Mouse (Mus musculus) cerebellum, postnatal 14 days (tissue): ENCODE data around the gene Anp32e.
"Not testable (repeated sequence)": the region's sequence is repeated elsewhere in the genome, so short reads cannot be mapped to it uniquely, and the experiment has no call there.

Experiments used
- DNase-seq, 2 experiments: peaks; one replicate each; pipeline ENCODE4 v3.0.0; 2021; ENCODE audit warnings: mixed read lengths in 2 of 2

Anp32e gene

DNA sequence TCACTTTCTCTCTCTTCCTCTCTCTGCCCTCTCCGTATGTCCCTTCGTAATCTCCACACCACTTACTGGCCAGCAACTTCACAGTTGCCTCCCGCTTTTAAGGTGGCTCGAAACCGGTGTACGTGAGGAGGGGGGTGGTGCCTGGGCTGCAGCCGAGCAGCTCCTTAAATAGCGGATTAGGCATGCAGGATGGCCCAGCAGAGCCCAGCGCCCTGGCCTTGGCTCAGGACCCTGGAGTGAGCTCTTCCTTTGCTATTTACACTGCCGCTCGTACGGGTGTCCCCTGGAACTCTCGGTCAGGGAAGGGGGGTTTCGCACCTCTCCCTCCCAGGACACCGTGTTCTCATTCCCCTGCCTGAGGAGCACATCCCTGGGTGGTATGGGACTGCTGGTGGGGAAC is 24.5 kb upstream of the Anp32e start, which contains the start of gene Car14:
TSS of gene Car14 (minus strand) at position 124 of the 400 bp plus-strand sequence.
- DNase-seq, result peak in 1 of 2 experiments; percentile 26

GRCm38 (mm10) chr3:95905146-95905939 is 23.7 kb upstream of the Anp32e start:
- DNase-seq, result peak in 1 of 2 experiments; percentile 43

DNA sequence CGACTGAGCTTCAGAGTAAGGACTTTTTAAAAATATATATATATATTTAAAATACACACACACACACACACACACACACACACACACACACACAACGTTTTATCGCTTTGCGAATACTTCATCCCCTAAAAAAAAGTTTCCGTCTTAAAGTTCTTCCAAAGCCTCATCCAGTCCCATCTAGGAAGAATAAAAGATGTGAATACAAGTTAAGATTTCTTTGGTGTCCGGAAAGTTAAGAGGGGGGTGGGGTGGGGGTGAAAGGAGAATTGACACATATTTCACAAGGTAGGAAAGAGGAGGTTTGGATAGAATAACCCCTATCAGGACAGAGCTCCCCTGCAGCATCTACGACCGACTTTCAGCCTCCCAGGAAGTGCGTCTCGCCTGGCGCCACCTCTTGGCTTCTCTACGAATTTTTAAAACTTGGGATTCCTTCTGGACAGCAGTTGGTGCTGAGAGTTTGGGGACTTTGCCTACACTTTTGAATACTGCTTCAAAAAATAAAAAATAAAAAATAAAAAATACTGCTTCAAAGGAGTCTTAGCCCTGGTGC is 23.0 kb upstream of the Anp32e start:
- peak; percentile 45 to 55 for DNase-seq

DNA sequence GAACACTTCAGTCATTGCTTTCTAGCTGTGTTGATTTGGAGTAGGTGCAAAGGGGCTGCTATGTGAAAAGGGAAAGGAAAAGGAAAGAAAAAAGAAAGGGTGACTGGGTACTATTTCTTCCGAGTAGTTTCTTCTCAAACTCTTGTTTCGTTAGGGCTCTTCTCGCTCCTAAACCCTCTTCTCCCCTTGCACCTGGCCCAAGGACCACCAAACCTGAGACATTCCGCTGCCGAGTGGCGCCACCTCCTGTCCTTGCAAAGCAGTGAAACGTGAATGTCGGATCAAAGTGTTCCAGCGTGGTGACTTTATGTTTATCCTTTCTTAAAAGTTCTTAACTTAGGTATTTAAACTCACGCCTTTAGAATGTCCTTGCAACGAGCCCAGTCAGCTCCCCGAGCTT is 22.2 kb upstream of the Anp32e start:
- peak; percentile 67 to 77 for DNase-seq

- DNase-seq, result no peak
Observed at GRCm38 (mm10) chr3:95907613-95908012, 21.4 kb upstream of the Anp32e start.

GRCm38 (mm10) chr3:95914706-95915105 is 14.3 kb upstream of the Anp32e start:
- DNase-seq, result no peak

DNA sequence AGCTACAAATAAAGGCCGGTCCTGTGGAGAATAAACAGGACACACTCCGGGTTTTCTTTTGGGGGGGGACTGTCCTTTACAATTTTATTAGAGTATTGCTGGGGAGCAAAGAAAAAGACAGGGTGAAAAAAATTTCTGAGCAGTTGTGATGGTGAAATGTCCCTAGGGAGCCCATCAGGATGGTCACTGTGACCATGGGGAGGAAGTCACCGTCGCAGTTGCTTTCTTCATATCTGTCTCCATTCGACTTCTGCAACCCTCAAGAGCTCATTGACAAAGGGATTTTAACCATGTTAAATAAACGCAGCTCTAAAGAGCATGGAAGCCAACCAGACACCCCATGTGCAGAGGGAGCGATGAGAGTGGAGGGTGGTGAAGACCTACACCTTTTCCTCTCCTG is 12.3 kb upstream of the Anp32e start:
- DNase-seq, result no peak

- DNase-seq, result not testable (repeated sequence)
Observed at GRCm38 (mm10) chr3:95920532-95920931, 8.5 kb upstream of the Anp32e start.

GRCm38 (mm10) chr3:95923429-95923828 is 5.6 kb upstream of the Anp32e start:
- DNase-seq, result not testable (repeated sequence)

GRCm38 (mm10) chr3:95924185-95924584 is 4.9 kb upstream of the Anp32e start:
- no peak for DNase-seq

DNA sequence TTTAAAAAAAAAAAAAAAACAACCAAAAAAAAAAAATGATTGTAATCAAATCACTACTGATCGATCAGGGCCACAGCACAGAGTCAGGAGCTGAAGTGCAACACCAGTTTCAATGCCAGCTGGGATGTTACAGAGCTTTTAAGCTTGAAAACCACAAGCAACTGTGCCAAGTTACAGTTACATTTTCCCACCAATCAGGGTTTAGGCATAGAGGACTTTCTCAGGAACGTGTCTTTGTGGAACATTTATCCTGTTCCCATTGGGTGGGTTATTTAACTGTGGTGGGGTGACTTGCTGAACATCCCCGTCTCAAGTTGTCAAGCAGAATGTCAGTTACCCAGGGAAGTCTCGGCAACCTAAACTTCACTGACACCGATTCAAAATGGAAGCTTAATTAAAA is 4.0 kb upstream of the Anp32e start:
- no peak for DNase-seq

DNA sequence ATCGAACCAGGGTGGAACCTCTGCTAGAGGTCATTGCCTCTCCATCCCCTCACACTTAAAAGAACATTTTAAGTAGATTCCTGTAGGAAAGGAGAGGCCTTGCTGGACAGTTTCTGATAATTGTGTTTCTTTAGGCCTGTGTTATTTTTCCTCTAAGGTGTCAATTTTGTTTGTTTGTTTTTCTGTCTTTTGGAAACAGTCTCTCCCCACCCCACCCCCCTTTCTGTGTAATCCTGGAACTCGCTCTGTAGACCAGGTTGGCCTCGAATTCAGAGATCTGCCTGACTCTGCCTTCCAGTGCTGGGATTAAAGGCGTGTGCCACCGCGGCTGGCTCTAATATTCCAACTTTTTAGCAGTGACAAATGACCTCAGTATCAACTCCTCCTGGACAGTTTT is 787 bp upstream of the Anp32e start:
- no peak for DNase-seq

GRCm38 (mm10) chr3:95929581-95930470 is 780 bp downstream of the Anp32e start:
- DNase-seq, result peak; percentile 48 to 58

- DNase-seq, result no peak
Observed at GRCm38 (mm10) chr3:95930471-95930789, 1.4 kb downstream of the Anp32e start.

GRCm38 (mm10) chr3:95931471-95931870 is 2.4 kb downstream of the Anp32e start:
- DNase-seq, result no peak

DNA sequence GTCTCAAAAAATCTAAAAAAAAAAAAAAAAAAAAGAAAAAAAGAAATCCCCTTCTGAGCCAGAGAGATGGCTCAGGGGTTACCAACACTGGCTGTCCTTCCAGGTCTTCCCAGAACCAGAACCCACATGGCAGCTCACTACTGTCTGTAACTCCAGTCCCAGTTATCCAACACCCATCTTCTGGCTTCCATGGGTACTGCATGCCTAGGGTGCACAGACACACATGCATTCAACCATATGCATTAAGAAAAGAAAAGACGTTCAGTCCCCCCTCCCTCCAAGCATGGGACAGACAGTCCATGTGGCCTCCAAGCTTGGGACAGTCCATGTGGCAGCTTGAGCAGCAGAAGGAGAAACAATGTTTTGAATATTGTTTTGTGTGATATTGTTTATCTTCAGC is 3.1 kb downstream of the Anp32e start:
- DNase-seq, result no peak

GRCm38 (mm10) chr3:95932566-95932965 is 3.5 kb downstream of the Anp32e start:
- DNase-seq, result no peak

DNA sequence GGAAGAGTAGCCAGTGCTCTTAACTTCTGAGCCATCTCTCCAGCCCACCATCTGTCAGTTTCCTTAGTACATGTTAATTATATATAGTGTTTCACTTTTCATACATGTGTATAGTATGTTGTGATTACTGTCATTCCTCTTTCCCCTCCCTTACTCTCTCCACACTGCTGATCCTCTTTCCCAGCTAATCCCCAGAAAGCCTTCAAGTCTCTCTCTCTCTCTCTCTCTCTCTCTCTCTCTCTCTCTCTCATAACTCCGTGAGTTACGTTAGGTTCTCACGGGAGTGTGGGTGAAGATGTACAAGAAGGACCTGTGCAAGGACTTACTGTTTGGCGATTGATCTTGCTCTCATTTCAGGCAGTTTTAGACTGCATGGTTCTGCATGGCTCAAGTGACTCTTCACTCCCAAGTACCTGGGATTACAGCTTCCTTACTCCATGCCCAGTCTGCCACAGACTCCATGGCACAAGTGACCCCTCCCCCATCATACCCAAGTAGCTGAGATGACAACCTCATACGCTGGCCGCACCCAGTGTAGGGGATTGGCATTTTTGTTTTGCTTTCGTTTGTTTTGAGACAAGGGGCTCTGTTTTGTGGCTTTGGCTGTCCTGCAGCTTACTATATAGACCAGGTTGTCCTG is 4.2 kb downstream of the Anp32e start:
- no peak for DNase-seq

DNA sequence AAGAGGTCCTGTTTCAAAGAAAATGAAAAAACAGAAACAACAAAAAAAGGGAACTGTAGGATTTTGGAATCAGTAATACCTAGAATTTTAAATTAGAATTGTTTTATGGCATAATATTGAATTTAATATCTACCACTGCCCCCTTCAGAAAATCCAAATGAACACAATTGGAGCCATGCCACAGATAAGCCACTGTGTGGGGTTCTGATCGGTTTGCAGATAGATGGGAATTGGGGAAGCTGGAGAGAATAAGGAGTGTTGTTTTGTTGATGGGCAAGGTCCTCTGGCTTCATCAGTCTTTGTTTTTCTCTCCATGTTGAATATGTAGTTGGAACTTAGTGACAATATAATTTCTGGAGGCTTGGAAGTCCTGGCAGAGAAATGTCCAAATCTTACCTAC is 5.4 kb downstream of the Anp32e start:
- no peak for DNase-seq

DNA sequence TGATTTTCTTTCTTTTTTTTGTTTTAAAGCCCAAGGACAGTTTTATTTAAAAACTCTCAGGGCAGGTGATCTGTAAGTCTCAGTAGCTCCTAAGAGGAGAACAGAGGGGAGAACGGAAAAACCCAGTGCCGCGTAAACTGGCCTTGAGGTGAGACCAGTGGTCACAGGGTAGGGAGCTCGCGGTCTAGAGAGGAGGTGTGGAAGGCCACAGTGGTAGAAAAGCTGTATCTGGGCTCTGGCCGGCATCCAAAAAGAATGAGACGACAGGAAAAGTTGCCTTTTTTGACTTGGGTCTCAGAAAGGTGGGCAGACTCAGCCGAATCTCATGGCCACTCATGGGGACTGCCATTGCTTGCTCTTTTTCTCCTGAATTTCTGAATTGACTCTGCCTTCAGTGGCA is 9.2 kb downstream of the Anp32e start:
- DNase-seq, result no peak

DNA sequence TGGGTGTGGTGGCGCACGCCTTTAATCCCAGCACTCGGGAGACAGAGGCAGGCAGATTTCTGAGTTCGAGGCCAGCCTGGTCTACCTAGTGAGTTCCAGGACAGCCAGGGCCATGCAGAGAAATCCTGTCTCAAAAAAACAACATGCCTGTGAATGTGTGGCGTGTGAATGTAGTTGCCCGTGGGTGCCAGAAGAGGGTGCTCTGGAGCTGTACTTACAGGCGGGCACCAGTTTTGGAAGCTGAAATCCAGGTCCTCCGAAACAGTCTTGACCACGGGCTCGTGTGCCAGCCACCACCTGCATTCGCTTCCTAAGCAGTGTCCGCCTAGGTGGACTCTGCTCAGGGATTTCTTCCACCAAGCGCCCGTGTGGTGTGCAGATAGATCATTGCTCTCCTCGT is 9.8 kb downstream of the Anp32e start:
- peak in 1 of 2 experiments; percentile 46 for DNase-seq

GRCm38 (mm10) chr3:95942749-95943148 is 13.7 kb downstream of the Anp32e start:
- no peak for DNase-seq

GRCm38 (mm10) chr3:95943226-95943625 is 14.2 kb downstream of the Anp32e start:
- no peak for DNase-seq
